Mouse (Mus musculus) ES-Bruce4 (cell line): ENCODE measurements around the gene Erg.

Experiments
- CTCF ChIP-seq: IDR thresholded peaks from one replicate; pipeline ENCODE4 v1.8.1; 2011; ENCODE audit warnings: low read depth, low read length
- POLR2A ChIP-seq: IDR thresholded peaks from one replicate; pipeline ENCODE4 v1.8.1; 2011; ENCODE audit warnings: low read length; ENCODE audit not compliant: insufficient read depth

DNA sequence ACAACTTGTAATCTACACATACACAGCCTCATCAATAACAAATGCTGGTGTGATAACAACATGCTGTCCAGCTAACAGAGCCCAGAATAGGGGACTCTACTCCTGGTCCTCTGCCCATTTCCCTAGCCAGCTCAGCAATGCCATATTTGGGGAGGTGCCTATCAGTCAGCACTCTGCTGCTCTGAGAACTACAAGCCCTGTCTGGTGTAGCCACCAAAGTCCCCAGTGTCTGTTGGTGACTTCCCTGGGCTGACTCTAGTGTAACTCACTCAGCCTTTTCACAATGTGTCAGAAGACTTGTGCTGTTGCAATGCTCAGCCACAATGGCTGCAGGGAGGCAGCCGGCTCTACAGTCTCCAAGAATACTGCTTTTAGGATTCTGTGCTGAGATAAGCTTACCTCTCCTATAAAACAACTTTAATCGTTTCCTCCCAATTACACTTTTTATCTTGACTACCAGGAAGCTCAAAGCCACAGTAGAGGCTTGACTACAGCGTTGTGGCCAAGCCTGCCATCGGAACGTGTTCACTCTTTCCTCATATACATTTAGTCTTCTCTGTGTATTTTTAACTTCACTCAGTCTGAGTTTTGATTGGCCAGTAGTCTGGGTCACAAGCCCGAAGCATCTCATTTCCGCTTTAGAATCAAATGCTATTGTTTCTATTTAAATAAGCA lies 201.0 kb downstream of the Erg start:
- TF ChIP-seq CTCF: no peak
- no peak for TF ChIP-seq POLR2A
